Mouse (Mus musculus) intestine, postnatal 0 days (tissue): ENCODE results near the gene Nipal3. TPM values are rescaled to one million over a fixed set of nuclear protein-coding genes. Genes with fewer than 3 reads are reported as not detected.
A peak's percentile ranks its signal among the peaks of the same experiment; 100 is the strongest.

Experiments
- ATAC-seq: fragments of 200-750 bp; cut with Nextera tagmentation; 2 replicates; pipeline ENCODE4 v1.8.0; 2017; ENCODE audit warnings: mild to moderate bottlenecking, moderate TSS enrichment, moderate library complexity
- H3K27ac ChIP-seq: fragments of 300-500 bp; sonication (generic); 2 replicates; pipeline ENCODE4 v1.5.1; 2014; ENCODE audit warnings: mild to moderate bottlenecking, low read depth, low read length, moderate library complexity
- H3K27me3 ChIP-seq: fragments of 300-500 bp; sonication (generic); replicated peaks from 2 replicates; pipeline ENCODE4 v1.6.1; 2014; ENCODE audit warnings: low read length, mixed read lengths; ENCODE audit not compliant: control insufficient read depth, insufficient read depth
- H3K36me3 ChIP-seq: fragments of 300-500 bp; sonication (generic); 2 replicates; pipeline ENCODE4 v1.6.1; 2014; ENCODE audit warnings: mild to moderate bottlenecking, moderate library complexity; ENCODE audit not compliant: control insufficient read depth, insufficient read depth
- H3K4me1 ChIP-seq: fragments of 300-500 bp; sonication (generic); replicated peaks from 2 replicates; pipeline ENCODE4 v1.6.1; 2014; ENCODE audit warnings: antibody characterized with exemption, low read length, mixed read lengths; ENCODE audit not compliant: control insufficient read depth, insufficient read depth
- H3K4me2 ChIP-seq: fragments of 300-500 bp; sonication (generic); replicated peaks from 2 replicates; pipeline ENCODE4 v1.6.1; 2014; ENCODE audit warnings: low read depth, mild to moderate bottlenecking, moderate library complexity
- H3K4me3 ChIP-seq: fragments of 300-500 bp; sonication (generic); 2 replicates; pipeline ENCODE4 v1.5.1; 2014; ENCODE audit warnings: low read depth, low read length
- H3K9ac ChIP-seq: fragments of 300-500 bp; sonication (generic); 2 replicates; pipeline ENCODE4 v1.6.1; 2014; ENCODE audit warnings: mild to moderate bottlenecking, low read depth, low read length
- H3K9me3 ChIP-seq: fragments of 300-500 bp; sonication (generic); 2 replicates; pipeline ENCODE4 v1.6.1; 2016; ENCODE audit warnings: mixed run types; ENCODE audit not compliant: control insufficient read depth
- CTCF ChIP-seq: sonication (generic); IDR thresholded peaks from 2 replicates; pipeline ENCODE4 v1.5.1; 2016; ENCODE audit warnings: low read depth, mild to moderate bottlenecking, control low read depth, antibody characterized with exemption, moderate library complexity
- WGBS: fragments of 180-500 bp; shearing (Covaris S2); extraction: QIAGEN DNeasy Blood & Tissue Kit; methylation state at CpG from one replicate; pipeline ENCODE4 v1.1.7; 2014; 5-methylcytosine and 5-hydroxymethylcytosine counted together
- polyA plus RNA-seq: library from polyadenylated mRNA; unstranded; fragments of >200 nt; fragmentation: Nextera tagmentation; extraction: Ambion mirVana; gene quantifications from 2 replicates; pipeline ENCODE4 v1.2.1, GENCODE M21; 2015

Nipal3 gene
- polyA plus RNA-seq, 1 experiment from 2014 or later: 5.7 TPM

DNA sequence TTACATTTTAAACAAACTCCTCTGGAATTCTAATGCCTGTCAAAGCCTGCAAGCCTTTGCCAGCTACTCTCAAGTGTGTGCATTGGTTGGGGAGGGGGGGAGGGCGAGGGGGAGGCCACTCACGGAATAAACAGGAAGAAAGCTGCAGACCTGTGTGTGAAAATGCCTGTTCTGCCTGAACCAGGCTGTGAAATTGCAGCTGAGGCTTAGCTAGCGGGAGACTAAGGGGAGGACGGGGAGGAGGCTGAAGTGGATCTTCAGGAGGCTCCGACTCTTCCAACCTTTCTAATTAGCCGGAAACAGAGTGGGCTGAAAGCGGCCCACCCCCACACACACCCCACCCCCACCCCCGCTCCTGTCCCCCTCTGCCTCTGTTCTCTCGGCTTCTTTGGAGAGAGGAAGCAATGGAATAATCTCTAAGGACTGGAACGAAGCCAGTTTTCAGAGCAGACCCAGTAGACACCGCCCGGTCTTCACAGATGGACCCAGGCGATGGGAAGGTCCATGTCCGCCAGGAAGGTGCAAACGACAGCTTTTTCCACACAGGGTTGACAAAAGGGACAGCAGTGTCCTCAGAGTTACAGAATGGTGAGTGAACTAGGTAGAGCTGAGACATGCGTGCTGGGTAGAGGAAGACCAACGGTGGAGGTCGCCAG, 43.4 kb downstream of the Nipal3 start:
- no peak for ATAC-seq
- Histone ChIP-seq H3K36me3 (peaks cover 5% of the 10 kb centered on the region; the same call in 1 of the 2 replicates), H3K27ac (no peak overlapping the region), H3K4me3 (no peak overlapping the region), H3K4me1 (peaks cover 4% of the 10 kb centered on the region; the same call in 1 of the 2 replicates), H3K27me3 (no peaks in the 10 kb centered on the region), H3K4me2 (peak overlapping the region; percentile 30; the same call in 1 of the 2 replicates), H3K9me3 (no peaks in the 10 kb centered on the region), H3K9ac (no peak overlapping the region)
- no peak for TF ChIP-seq CTCF
- 51% methylated on average over 18 of the region's 18 CpGs for WGBS

DNA sequence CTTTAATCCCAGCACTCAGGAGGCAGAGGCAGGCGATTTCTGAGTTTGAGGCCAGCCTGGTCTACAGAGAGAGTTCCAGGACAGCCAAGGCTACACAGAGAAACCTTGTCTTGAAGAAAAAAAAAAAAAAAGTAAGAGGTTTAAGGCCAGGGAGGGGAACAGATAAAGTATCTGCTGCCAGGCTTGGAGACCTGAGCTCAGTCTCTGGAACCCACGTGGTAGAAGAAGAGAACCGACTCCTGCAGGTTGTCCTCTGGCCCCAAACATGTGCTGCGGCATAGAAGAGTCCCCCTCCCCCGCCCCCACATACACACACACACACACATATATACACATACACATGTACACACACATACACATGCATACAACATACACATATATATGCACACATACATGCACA, 52.4 kb downstream of the Nipal3 start:
- Histone ChIP-seq H3K4me2 (no peak overlapping the region), H3K27me3 (no peaks in the 10 kb centered on the region), H3K9me3 (no peaks in the 10 kb centered on the region), H3K4me1 (no peaks in the 10 kb centered on the region), H3K27ac (no peak overlapping the region), H3K4me3 (no peak overlapping the region), H3K36me3 (no peaks in the 10 kb centered on the region), H3K9ac (no peak overlapping the region)
- TF ChIP-seq CTCF: no peak
- WGBS: 65% methylated on average over 5 of the region's 5 CpGs
- ATAC-seq: no peak

DNA sequence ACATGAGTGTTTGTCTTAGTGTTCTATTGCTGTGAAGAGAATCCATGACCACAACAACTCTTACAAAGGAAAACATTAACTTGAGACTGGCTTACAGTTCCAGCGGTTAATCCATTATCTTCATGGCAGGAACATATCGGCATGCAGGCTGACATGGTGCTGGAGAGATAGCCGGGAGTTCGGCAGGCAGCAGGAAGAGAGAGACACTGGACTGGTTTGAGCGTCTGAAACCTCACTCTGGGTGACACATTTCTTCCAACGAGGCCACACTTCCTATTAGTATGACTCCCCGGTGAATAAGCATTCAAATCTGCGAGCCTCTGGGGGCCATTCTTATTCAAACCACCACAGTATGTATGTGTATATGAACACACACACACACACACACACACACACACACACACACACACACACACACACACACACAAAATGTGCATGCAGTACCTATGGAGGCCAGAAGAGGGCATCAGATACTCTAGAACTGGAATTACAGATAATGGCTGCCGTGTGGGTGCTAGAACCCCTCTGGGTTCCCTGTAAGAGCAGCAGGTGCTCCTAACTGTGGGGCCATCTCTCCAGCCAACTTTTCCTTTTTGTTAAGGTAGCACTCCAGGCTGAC, 54.8 kb downstream of the Nipal3 start:
- Histone ChIP-seq H3K4me1 (no peaks in the 10 kb centered on the region), H3K4me3 (no peak overlapping the region), H3K27me3 (no peaks in the 10 kb centered on the region), H3K9ac (no peak overlapping the region), H3K36me3 (no peaks in the 10 kb centered on the region), H3K4me2 (peak overlapping the region; percentile 33; the same call in 1 of the 2 replicates), H3K27ac (no peak overlapping the region), H3K9me3 (no peaks in the 10 kb centered on the region)
- peak; percentile 83 for TF ChIP-seq CTCF
- 36% methylated on average over 9 of the region's 9 CpGs for WGBS
- ATAC-seq: no peak

DNA sequence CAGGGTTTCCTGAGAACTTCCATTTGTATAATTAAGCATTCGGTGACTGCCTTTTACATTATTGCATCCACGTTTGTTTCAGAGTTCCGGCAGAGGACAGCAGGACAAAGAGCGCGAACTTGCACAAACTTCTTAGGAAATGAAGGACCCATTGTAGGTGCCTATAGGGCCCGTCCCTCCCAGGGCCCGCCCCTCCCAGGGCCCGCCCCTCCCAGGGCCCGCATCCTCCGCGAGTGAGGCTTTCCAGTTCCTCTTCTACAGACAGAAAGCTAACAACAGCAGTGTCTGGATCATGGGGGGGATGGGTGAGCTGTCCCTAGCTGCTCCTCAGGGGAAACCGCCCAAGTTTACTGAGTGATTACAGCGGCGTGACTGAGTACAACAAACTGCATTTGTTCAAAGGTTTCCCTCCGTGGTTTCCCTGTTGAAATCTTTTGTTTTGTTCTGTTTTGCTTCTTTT, 55.6 kb downstream of the Nipal3 start:
- WGBS: 1% methylated on average over 15 of the region's 15 CpGs
- no peak; the same call in 1 of the 2 replicates for TF ChIP-seq CTCF
- Histone ChIP-seq H3K36me3 (no peaks in the 10 kb centered on the region), H3K9me3 (no peaks in the 10 kb centered on the region), H3K27me3 (no peaks in the 10 kb centered on the region), H3K27ac (peak overlapping the region; percentile 62; the same call in 1 of the 2 replicates), H3K4me2 (peak overlapping the region; percentile 55), H3K9ac (no peak overlapping the region), H3K4me1 (no peaks in the 10 kb centered on the region), H3K4me3 (peak overlapping the region; percentile 13; the same call in 1 of the 2 replicates)
- ATAC-seq: peak; percentile 86

DNA sequence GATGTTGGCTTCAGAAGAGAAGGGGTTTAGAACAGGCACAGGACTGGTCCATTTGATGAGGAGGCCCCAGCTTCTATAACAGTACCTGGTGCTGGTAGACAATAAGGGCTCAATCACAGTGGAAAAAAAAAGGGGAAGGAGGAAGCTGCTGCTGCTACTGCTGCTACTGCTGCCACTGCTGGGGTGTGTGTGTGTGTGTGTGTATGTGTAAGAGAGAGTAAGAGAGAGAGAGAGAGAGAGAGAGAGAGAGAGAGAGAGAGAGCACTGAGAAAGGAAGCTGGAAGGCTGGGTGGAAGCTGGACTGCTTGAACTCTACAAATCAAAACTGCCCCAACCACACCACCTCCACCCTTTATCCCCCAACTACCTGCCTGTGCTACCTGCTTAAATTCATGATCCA, 56.9 kb downstream of the Nipal3 start:
- Histone ChIP-seq H3K4me1 (0 out of 2 replicates have a peak, but pooled peaks cover 3% of the 10 kb centered on the region), H3K4me3 (no peak overlapping the region), H3K9me3 (no peaks in the 10 kb centered on the region), H3K9ac (no peak overlapping the region), H3K27me3 (no peaks in the 10 kb centered on the region), H3K36me3 (no peaks in the 10 kb centered on the region), H3K27ac (no peak overlapping the region), H3K4me2 (no peak overlapping the region)
- TF ChIP-seq CTCF: no peak
- no peak for ATAC-seq

DNA sequence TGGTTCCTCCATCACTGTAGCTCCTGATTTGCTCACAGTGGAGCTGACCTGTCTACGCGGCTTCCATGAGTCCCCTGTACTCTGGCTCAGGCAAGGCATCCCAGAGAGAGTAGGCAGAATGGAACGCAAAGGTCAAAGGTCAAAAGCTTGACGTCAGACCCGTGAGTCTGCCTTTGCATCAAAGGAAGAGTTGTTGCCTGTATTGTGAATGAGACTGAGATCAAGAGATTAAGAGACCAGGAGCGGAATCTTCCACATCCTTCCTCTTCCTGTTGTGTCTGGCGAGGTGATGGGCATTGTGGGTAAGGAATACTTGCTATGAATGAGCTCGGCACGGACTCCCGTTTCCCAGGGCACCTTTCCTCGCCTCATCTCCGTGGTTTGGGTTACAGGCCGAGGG, 58.5 kb downstream of the Nipal3 start:
- Histone ChIP-seq H3K36me3 (no peaks in the 10 kb centered on the region), H3K27me3 (no peaks in the 10 kb centered on the region), H3K27ac (no peak overlapping the region; the same call in 1 of the 2 replicates), H3K9me3 (no peaks in the 10 kb centered on the region), H3K4me3 (no peak overlapping the region), H3K4me1 (0 out of 2 replicates have a peak, but pooled peaks cover 4% of the 10 kb centered on the region), H3K9ac (no peak overlapping the region), H3K4me2 (no peak overlapping the region)
- WGBS: 61% methylated on average over 13 of the region's 13 CpGs
- TF ChIP-seq CTCF: no peak
- ATAC-seq: no peak
